Mouse (Mus musculus) ZHBTc4 (cell line): ENCODE measurements around the gene Pla2g7.
A peak's percentile ranks its signal among the peaks of the same experiment; 100 is the strongest.

Experiments
- DNase-seq: peaks from one replicate; pipeline ENCODE4 v3.0.0-alpha.2; 2011; ENCODE audit warnings: low read depth, low spot score

Pla2g7 gene

DNA sequence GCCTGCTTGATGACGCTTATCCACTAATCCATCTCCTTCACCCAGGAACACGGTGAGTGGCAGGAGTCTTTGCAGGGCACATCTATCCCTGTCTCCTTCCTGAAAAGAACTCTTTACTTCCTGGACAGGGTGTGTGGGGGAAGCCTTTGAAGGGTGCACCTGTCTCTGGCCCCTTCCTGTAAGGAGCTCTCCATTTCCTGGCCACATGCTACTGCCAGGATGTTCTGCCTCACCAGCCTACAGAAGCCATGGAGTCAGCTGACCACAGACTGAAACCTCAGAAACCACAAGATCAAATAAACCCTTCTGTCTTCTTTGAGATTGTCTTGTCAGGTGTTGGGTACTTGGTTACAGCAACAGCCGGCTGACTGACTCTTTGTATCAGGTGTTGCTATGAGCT lies 77.2 kb downstream of the Pla2g7 start:
- no peak for DNase-seq

DNA sequence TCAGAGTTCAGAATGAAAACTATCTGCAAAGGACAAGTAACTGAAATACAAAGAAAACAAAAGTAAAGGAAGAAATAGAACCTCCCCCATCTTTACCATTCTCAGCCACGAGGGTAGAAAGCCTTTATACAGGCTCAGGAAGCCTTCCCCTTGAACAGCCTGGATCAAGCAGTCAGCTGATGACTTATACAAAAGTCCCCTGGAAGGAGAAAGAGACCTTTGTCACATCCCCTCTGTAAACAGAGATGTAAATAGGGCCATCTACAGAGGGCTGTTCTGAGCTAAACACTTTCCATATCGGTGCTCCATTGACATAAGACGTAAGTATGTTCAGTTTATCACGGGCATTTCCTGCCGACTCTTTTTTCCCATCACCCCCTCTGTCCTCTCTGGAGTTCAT lies 79.0 kb downstream of the Pla2g7 start:
- DNase-seq: peak; percentile 13

DNA sequence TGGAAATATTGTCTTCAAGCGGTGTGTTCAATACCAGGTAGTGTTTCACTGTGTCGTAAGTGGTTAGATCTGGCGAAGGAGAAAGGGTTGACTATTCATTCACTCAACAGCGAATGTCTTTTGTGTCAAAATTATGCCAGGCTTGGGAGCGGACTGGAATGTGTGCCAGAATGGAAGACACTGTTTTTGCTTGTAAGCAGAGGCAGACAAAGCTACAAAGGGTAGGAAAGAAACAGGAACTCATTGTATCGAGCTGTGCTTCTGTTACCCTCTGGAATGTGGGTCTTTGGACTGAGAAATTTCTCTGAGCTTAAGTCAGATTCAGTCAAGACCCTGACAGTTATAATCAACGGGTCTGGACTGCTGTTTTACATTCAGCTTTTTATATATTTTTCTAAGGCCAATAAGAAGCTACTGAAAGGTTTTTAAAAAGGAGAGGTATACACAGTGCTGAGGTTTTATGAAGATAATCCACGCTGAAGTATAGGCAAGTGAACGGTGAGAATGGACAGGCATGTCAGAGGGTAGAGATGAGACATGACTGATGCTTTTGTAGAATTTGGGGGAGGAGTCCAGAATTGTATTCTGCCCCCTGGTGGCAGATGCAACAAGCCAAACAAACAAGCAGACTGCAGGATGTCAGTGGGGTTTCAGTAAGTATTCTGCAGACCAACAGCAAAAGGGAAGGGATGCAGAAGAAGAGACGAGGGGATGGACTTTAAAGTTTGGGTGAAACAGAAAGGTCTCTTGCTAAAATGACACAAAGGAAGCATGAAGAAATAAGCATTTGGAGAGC lies 81.9 kb downstream of the Pla2g7 start:
- peak; percentile 64 for DNase-seq

DNA sequence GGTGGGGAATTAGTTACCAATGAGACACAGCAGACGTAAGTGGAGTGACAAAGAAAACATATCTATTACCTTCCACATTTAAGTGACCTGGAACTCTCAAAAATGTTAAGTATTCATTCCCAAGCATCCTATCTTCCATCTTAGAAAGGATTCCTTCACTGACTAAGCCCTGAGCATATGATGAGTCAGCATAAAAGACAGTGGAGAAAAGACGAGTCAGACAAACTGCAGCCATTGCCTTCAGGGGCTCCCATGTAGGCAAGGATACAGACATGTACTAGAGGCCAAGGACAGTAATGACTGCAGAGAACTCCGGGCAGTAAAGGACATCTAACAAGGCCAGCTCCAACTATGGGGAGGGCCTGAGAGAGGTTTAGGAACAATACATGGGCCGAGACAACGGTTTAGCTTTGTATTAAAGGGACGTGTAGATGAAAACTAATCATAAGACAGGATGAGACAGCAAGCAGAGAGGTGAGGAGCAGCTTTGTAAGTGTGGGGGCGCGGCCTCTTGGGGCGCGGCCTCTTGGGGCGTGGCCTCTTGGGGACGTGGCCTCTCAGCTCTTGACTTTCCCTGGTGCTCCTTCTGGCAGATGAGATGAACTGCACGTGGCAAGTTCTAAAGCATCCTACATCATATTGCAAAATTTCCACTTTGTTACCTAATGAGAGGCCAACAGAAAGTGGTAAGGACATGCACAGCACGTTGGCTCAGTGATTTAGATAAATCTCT lies 83.6 kb downstream of the Pla2g7 start:
- peak; percentile 80 for DNase-seq
